Mouse (Mus musculus) R1 (cell line): ENCODE measurements around the gene Ubr2.

Source experiments
- DNase-seq: peaks from one replicate; pipeline ENCODE4 v3.0.0-alpha.2; 2018; ENCODE audit warnings: low read depth, low spot score

Ubr2 gene

DNA sequence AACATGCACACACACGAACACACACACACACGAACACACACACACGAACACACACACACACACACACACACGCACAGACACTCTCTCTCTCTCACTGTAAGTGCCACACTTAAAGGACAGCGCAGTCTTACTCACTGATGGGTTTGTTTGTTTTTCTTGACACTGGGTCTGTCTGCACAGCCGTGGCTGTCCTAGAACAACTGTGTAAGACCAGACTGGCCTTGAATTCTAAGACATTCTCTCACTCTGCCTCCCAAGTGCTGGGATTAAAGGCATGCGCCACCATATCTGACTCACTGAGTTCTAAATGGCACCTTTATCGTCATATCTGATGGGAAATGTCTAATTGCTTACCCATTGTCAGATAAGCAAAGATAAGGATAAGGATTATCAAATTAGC lies 7.1 kb downstream of the Ubr2 start:
- DNase-seq: no peak

DNA sequence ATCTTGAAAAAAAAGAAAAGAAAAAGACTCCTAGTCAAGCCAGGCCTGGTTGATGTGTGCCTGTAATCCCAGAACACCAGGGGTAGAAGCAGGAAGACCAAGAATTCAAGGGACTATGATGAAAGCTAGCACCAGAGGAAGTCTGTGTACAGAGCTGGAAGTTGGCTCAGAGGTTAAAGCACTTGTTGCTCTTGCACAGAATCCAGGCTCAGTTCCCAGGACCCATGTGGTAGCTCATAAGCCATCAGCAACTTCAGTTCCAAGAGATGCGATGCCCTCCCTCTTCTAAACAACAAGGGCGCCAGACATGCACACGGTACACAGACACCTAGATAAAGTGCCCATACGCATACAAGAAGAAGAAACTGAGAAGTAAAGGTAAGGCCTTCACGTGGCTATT lies 8.0 kb downstream of the Ubr2 start:
- no peak for DNase-seq

- DNase-seq: no peak
These were observed 11.5 kb downstream of the Ubr2 start for GRCm38 (mm10) chr17:46998840-46999239.

DNA sequence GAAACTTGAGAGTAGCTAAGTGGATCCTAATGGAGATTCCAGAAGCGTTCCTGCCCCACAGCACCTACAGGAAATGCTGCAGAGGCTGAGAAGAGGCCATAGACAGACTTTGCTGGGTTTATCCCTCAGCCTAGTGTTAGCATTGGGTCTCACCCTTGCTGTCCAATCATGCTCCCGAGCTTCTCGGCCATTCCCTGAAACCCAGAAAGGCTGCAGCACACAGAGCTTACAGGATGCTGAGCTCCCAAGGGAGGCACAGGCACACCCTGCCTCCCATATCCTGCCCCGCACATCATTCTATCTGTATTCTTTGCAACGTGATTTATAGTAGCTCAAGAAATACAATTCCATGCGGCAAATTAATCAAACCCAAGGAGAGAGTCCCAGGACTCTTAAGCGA lies 13.9 kb downstream of the Ubr2 start:
- DNase-seq: no peak

- DNase-seq: no peak
These were observed 14.7 kb downstream of the Ubr2 start for GRCm38 (mm10) chr17:46995621-46996020.

GRCm38 (mm10) chr17:46994641-46995398 lies 15.5 kb downstream of the Ubr2 start:
- DNase-seq: no peak

- no peak for DNase-seq
These were observed 16.7 kb downstream of the Ubr2 start for GRCm38 (mm10) chr17:46993625-46994024.

GRCm38 (mm10) chr17:46987631-46988030 lies 22.7 kb downstream of the Ubr2 start:
- DNase-seq: no peak

DNA sequence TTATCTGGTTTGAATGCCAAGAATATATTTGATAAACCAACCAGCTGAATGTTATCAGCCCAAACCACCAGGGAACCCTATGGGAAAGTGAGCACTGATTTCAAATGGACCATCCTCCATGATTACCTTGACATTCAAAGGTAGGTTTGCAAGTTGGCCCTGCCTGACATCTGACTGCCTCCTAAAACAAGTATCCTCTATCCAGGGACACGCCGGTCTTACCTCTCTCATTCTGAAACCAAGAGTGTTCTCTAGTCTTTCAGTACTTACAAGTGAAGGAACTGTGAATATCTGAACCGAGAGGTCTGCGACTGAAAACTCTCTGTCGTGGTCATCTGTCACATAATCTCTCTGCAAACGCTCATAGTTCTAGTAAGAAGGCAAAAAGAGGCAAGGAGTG lies 30.3 kb downstream of the Ubr2 start:
- no peak for DNase-seq

- peak; percentile 63 for DNase-seq
These were observed 35.2 kb downstream of the Ubr2 start for GRCm38 (mm10) chr17:46975183-46975582.

GRCm38 (mm10) chr17:46972603-46973002 lies 37.8 kb downstream of the Ubr2 start:
- no peak for DNase-seq

DNA sequence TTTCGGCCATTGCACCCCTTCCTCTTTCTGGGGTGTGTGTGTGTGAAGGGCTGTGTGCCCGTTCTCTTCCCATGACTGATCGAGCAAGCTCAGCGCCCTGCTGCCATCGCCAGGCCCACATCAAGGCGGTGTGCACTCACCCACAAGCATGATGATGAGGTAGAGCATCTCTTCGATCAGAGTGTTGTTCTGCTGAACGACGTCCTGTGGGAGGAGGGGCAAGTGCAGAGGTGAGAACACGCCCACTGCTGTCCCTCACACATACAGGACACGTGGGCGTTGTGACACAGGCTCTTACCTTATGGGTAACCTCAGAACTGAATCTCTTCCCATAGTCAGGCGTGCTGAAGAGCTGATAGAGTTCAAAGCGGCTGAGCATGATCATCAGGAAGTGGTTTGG lies 43.5 kb downstream of the Ubr2 start:
- no peak for DNase-seq

DNA sequence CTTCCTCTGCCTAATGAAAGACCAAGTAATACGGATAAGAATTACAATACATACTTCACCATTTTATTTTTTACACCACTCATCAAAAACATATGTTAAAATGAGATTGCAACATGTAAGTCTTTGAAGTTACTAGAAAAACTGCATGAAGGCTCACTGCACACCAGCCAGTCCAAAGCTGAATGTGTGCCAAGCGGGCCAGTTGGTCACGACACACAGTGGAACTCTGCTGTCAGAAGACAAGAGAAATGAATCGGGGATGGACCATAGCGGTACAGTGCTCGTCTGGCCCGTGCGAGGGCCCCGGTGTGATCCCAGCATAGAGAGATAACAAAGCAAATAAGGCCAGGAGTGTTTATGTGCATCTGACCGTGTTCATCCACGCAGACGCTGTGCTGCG lies 47.2 kb downstream of the Ubr2 start:
- no peak for DNase-seq

- no peak for DNase-seq
These were observed 48.2 kb downstream of the Ubr2 start for GRCm38 (mm10) chr17:46962153-46962552.

DNA sequence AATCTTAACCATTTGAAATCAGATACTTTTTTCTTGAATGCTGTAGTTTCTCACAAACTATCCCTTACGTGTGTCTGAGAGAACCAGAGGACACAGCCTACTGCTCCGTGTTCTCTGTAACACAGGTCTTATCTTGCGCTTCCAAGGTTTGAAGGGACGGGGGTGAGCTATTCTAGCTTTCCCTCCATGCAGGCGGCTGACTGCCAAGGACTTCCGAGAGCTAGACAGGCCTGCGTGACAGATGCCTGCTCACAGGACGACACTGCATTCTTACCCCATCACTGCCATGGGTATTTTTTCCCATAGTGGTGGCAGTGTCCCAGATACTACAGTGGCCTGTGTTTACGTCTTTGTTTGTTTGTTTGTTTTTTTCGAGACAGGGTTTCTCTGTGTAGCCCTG lies 50.1 kb downstream of the Ubr2 start:
- no peak for DNase-seq

DNA sequence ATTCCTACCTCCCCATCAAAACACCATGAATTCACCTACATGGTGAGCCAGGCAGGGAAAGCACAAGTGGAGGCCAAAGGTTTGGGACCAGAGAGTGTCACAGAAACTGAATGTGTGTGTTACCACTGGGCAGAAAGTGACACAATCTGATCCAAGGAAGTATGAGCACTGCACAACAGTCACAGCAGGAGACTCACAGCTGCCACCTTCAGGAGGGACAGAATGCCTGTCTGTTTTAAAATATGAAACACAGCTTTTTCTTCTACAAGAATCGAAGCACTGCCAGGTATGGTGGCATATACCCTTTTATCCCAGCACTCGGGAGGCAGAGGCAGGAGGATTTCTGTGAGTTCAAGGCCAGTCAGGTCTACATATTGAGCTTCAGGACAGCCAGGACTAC lies 52.3 kb downstream of the Ubr2 start:
- DNase-seq: no peak

GRCm38 (mm10) chr17:46946276-46946675 lies 64.1 kb downstream of the Ubr2 start:
- DNase-seq: no peak

- peak; percentile 65 for DNase-seq
These were observed 67.9 kb downstream of the Ubr2 start for GRCm38 (mm10) chr17:46942421-46942820.

- peak; percentile 72 for DNase-seq
These were observed 69.9 kb downstream of the Ubr2 start for GRCm38 (mm10) chr17:46940461-46940860.

GRCm38 (mm10) chr17:46933557-46934348 lies 76.6 kb downstream of the Ubr2 start:
- DNase-seq: peak; percentile 82

DNA sequence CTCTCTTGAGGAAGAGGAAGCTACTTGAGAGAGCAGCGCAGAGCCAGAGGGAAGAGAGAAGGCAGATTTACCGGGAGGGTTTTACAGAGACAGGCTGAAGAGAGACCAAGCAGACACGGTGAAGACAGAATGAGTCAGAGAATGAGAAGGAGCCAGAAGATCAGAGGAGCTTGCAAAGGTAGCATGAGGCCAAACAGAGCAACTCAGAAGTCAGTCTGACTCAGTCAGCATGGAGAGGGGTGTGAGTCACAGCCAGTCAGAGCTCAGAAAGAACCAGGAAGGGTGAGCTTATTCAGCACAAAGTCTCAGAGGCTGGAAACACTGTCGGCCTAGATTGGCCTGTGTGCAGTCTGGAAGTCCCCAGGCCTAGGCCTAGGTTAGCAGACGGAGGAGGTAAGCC lies 77.4 kb downstream of the Ubr2 start:
- no peak for DNase-seq

DNA sequence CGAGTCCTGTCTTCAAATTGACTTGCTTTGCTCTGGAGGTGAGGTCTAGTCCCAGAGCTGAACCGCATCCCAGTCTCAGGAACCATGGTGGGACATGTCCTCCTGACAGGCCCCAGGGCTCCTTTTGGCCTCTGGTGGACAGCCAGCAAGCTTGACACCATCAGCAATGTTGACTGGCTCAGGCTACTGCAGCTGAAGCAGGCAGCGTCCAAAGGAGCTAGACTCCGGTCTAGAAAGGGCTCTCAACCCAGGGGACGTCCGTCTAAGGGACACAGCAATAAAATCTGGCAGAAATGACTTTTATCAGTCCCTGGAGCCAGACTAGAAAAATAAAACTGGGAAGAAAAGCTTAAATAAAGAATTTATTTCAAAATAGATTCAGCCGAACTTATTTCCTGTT lies 80.5 kb downstream of the Ubr2 start:
- no peak for DNase-seq

DNA sequence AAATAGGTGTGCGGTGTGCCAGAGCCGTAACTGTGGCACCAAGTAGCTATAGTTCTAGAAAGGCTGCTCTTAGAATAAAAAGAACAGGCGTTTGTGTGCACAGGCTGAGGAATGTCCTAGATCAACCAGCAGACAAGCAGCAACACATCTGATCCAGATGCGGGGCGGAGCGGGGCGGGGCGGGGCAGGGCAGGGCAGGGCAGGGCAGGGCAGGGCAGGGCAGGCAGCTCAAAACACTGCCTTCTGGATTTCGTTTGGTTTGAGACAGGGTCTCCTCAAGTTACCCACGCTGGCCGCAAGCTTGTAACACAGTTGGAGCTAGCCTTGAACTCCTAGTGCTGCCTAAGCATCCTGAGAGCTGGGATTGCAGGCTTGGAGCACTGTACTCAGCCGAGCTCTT lies 81.1 kb downstream of the Ubr2 start:
- DNase-seq: peak; percentile 83
